Mouse (Mus musculus) kidney, embryonic 15.5 days (tissue): ENCODE data around the gene Pkp2. TPM values are rescaled to one million over a fixed set of nuclear protein-coding genes. Genes with fewer than 3 reads are reported as not detected.

Experiments
- ATAC-seq: fragments of 200-750 bp; cut with Nextera tagmentation; replicated peaks from 2 replicates; pipeline ENCODE4 v1.8.0; 2017; ENCODE audit warnings: moderate TSS enrichment; ENCODE audit not compliant: low FRiP score
- H3K27ac ChIP-seq: fragments of 300-500 bp; sonication (generic); 2 replicates; pipeline ENCODE4 v1.5.1; 2015; ENCODE audit warnings: mild to moderate bottlenecking, inconsistent platforms
- H3K27me3 ChIP-seq: fragments of 300-500 bp; sonication (generic); 2 replicates; pipeline ENCODE4 v1.6.1; 2015; ENCODE audit warnings: inconsistent platforms
- H3K36me3 ChIP-seq: fragments of 300-500 bp; sonication (generic); 2 replicates; pipeline ENCODE4 v1.6.1; 2015; ENCODE audit warnings: inconsistent platforms
- H3K4me1 ChIP-seq: fragments of 300-500 bp; sonication (generic); 2 replicates; pipeline ENCODE4 v1.6.1; 2015; ENCODE audit warnings: inconsistent platforms
- H3K4me2 ChIP-seq: fragments of 300-500 bp; sonication (generic); 2 replicates; pipeline ENCODE4 v1.6.1; 2015; ENCODE audit warnings: moderate library complexity, mild to moderate bottlenecking, inconsistent platforms
- H3K4me3 ChIP-seq: fragments of 300-500 bp; sonication (generic); replicated peaks from 2 replicates; pipeline ENCODE4 v1.5.1; 2015; ENCODE audit warnings: mild to moderate bottlenecking, inconsistent platforms
- H3K9ac ChIP-seq: fragments of 300-500 bp; sonication (generic); 2 replicates; pipeline ENCODE4 v1.6.1; 2015; ENCODE audit warnings: mild to moderate bottlenecking, inconsistent platforms
- H3K9me3 ChIP-seq: fragments of 300-500 bp; sonication (generic); replicated peaks from 2 replicates; pipeline ENCODE4 v1.6.1; 2016; ENCODE audit warnings: inconsistent platforms
- WGBS: fragments of 180-500 bp; shearing (Covaris S2); methylation state at CpG from one replicate; pipeline ENCODE4 v1.1.7; 2015; ENCODE audit warnings: mixed read lengths; 5-methylcytosine and 5-hydroxymethylcytosine counted together
- polyA plus RNA-seq: library from polyadenylated mRNA; unstranded; fragments of >200 nt; fragmentation: Nextera tagmentation; extraction: Ambion mirVana; gene quantifications from 2 replicates; pipeline ENCODE4 v1.2.1, GENCODE M21; 2015

The Pkp2 gene
- polyA plus RNA-seq, 1 experiment from 2014 or later = 10.1 TPM

- ATAC-seq = no peak
- H3K4me2 ChIP-seq = no peak overlapping the region
- 28% methylated on average over 3 of the region's 3 CpGs for WGBS
Observed at GRCm38 (mm10) chr16:16272978-16273377, 59.9 kb downstream of the Pkp2 start.

GRCm38 (mm10) chr16:16273752-16274151 lies 60.6 kb downstream of the Pkp2 start:
- Histone ChIP-seq H3K4me2 (no peak overlapping the region), H3K4me3 (no peak overlapping the region), H3K9ac (no peak overlapping the region), H3K27ac (no peak overlapping the region), H3K36me3 (no peaks in the 10 kb centered on the region), H3K27me3 (no peaks in the 10 kb centered on the region), H3K4me1 (no peaks in the 10 kb centered on the region), H3K9me3 (no peaks in the 10 kb centered on the region)
- no peak for ATAC-seq
- WGBS = 87% methylated on average over 6 of the region's 6 CpGs

More at GRCm38 (mm10) chr16:16272978-16273377, 59.9 kb downstream of the Pkp2 start:
- no peak overlapping the region for H3K27ac ChIP-seq
- no peaks in the 10 kb centered on the region for H3K36me3 ChIP-seq
- no peak overlapping the region for H3K9ac ChIP-seq
- H3K4me3 ChIP-seq = no peak overlapping the region
- no peaks in the 10 kb centered on the region for H3K4me1 ChIP-seq
- H3K9me3 ChIP-seq = no peaks in the 10 kb centered on the region
- H3K27me3 ChIP-seq = no peaks in the 10 kb centered on the region

GRCm38 (mm10) chr16:16302369-16303137 lies 89.4 kb downstream of the Pkp2 start, which contains the start of gene Yars2:
Gene Yars2, plus strand, starts transcription at chr16:16302965.
- H3K9me3 ChIP-seq = no peaks in the 10 kb centered on the region
- H3K9ac ChIP-seq = peak within 1 kb of the TSS; percentile 93
- H3K27me3 ChIP-seq = no peaks in the 10 kb centered on the region
- H3K27ac ChIP-seq = peak within 1 kb of the TSS; percentile 98
- H3K4me3 ChIP-seq = peak within 1 kb of the TSS; percentile 97
- peak; percentile 99 for ATAC-seq
- peak within 1 kb of the TSS; percentile 76 for H3K4me2 ChIP-seq
- peaks cover 13% of the 10 kb centered on the region for H3K36me3 ChIP-seq
- H3K4me1 ChIP-seq = peaks cover 17% of the 10 kb centered on the region
- under 1% methylated on average over 50 of the region's 50 CpGs for WGBS

GRCm38 (mm10) chr16:16303138-16303827 lies 90.2 kb downstream of the Pkp2 start:
- WGBS = under 1% methylated on average over 61 of the region's 61 CpGs
- no peaks in the 10 kb centered on the region for H3K27me3 ChIP-seq
- H3K4me3 ChIP-seq = peak overlapping the region; percentile 97

GRCm38 (mm10) chr16:16303888-16304287 lies 90.8 kb downstream of the Pkp2 start:
- peaks cover 23% of the 10 kb centered on the region for H3K36me3 ChIP-seq
- peak overlapping the region; percentile 93 for H3K9ac ChIP-seq
- H3K27ac ChIP-seq = peak overlapping the region; percentile 98
- peak overlapping the region; percentile 76 for H3K4me2 ChIP-seq
- H3K4me1 ChIP-seq = peaks cover 17% of the 10 kb centered on the region
- no peaks in the 10 kb centered on the region for H3K9me3 ChIP-seq
- 18% methylated on average over 7 of the region's 7 CpGs for WGBS
- H3K4me3 ChIP-seq = peak overlapping the region; percentile 97
- H3K27me3 ChIP-seq = no peaks in the 10 kb centered on the region
- ATAC-seq = no peak

More at GRCm38 (mm10) chr16:16303138-16303827, 90.2 kb downstream of the Pkp2 start:
- H3K4me2 ChIP-seq = peak overlapping the region; percentile 76
- H3K27ac ChIP-seq = peak overlapping the region; percentile 98
- H3K36me3 ChIP-seq = peaks cover 19% of the 10 kb centered on the region
- peak overlapping the region; percentile 93 for H3K9ac ChIP-seq
- peak; percentile 77 for ATAC-seq
- H3K9me3 ChIP-seq = no peaks in the 10 kb centered on the region
- H3K4me1 ChIP-seq = peaks cover 17% of the 10 kb centered on the region

GRCm38 (mm10) chr16:16311319-16311718 lies 98.2 kb downstream of the Pkp2 start:
- no peak for ATAC-seq
- Histone ChIP-seq H3K4me1 (no peaks in the 10 kb centered on the region), H3K4me3 (no peak overlapping the region), H3K27me3 (no peaks in the 10 kb centered on the region), H3K9ac (no peak overlapping the region), H3K27ac (no peak overlapping the region), H3K36me3 (peaks cover 77% of the 10 kb centered on the region), H3K4me2 (no peak overlapping the region), H3K9me3 (no peaks in the 10 kb centered on the region)
- WGBS = 90% methylated on average over 5 of the region's 5 CpGs

Other genes with a start within 250 kb of the Pkp2 start
- 41.4 and 43.6 TPM in 2 replicates for gene Yars2, start 89.6 kb downstream of the Pkp2 start, polyA plus RNA-seq
- 62.3 and 65.9 TPM in 2 replicates for gene Dnm1l, start 145.6 kb downstream of the Pkp2 start, polyA plus RNA-seq